1 mouse cellular context compared by ENCODE assay signal in genomic region chr11:48816281-48816781, GRCm38 (mm10).
TF ChIP-seq lines count a peak whose summit lies in the region.

No protein-coding gene starts in this region.

TF ChIP-seq in CH12.LX, 34 proteins besides CTCF, POLR2A, EP300 and RAD21 (continued from another document):
- TF ChIP-seq USF2 (conservative IDR thresholded peaks at IDR 0.05; ENCODE audit: low read depth, low read length) (no peak), RCOR1 (conservative IDR thresholded peaks at IDR 0.05; ENCODE audit: low read depth, low read length) (no peak), NRF1 (IDR thresholded peaks at IDR 0.05; ENCODE audit: low read depth, low read length) (no peak; the same call in 1 of the 2 replicates), ZKSCAN1 (IDR thresholded peaks at IDR 0.05; ENCODE audit: borderline replicate concordance, low read depth, low read length) (no peak), CHD2 (IDR thresholded peaks at IDR 0.05; ENCODE audit: low read length) (no peak)
